8 mouse cellular contexts compared by ENCODE assay signal in genomic region chr11:17159738-17160241, GRCm38 (mm10). TPM values are rescaled to one million over a fixed set of nuclear protein-coding genes. Genes with fewer than 3 reads are reported as not detected.
DNase-seq lines count a peak whose midpoint lies in the region; ATAC-seq and TF ChIP-seq lines count a peak whose summit lies in the region.

No protein-coding gene starts in this region.

- H3K79me2 ChIP-seq in CH12.LX (replicated peaks; ENCODE audit: control insufficient read depth, extremely low read depth, insufficient read depth, poor library complexity, severe bottlenecking), result peaks cover 51% of the 10 kb centered on the region

- peak; percentile 41 for ATAC-seq in forebrain, embryonic 13.5 days
- ATAC-seq in heart, postnatal 0 days (ENCODE audit: insufficient read depth, low read depth), result peak; percentile 43
- ATAC-seq in liver, embryonic 15.5 days (ENCODE audit: insufficient read depth), result peak; percentile 50
- ATAC-seq in neural tube, embryonic 13.5 days (ENCODE audit: low read depth), result peak; percentile 58

- TF ChIP-seq POLR2A in CH12.LX (IDR thresholded peaks at IDR 0.05; ENCODE audit: low read depth, low read length), result no peak
- TF ChIP-seq POLR2A in testis, adult 2 months (IDR thresholded peaks at IDR 0.05; ENCODE audit: control insufficient read depth, low read depth, low read length), result no peak

- no peaks in the 10 kb centered on the region for H3K27me3 ChIP-seq in CH12.LX (replicated peaks)
- H3K27me3 ChIP-seq in forebrain, embryonic 13.5 days, result no peaks in the 10 kb centered on the region
- H3K27me3 ChIP-seq in heart, postnatal 0 days (ENCODE audit: control insufficient read depth, insufficient read depth, low read length), result no peaks in the 10 kb centered on the region
- H3K27me3 ChIP-seq in liver, embryonic 15.5 days, result no peaks in the 10 kb centered on the region
- no peaks in the 10 kb centered on the region for H3K27me3 ChIP-seq in neural tube, embryonic 13.5 days
- no peaks in the 10 kb centered on the region for H3K27me3 ChIP-seq in testis, adult 2 months (ENCODE audit: control insufficient read depth, insufficient read depth, low read length)

- peak overlapping the region; percentile 97 for H3K9ac ChIP-seq in CH12.LX (ENCODE audit: insufficient read depth, low read depth)
- H3K9ac ChIP-seq in forebrain, embryonic 13.5 days, result peak overlapping the region; percentile 93
- H3K9ac ChIP-seq in heart, postnatal 0 days (replicated peaks; ENCODE audit: low read depth, low read length), result peak overlapping the region; percentile 98
- peak overlapping the region; percentile 85 for H3K9ac ChIP-seq in liver, embryonic 15.5 days
- peak overlapping the region; percentile 99 for H3K9ac ChIP-seq in neural tube, embryonic 13.5 days

- peaks cover 0 to 12% of the 10 kb centered on the region in 2 experiments for H3K36me3 ChIP-seq in CH12.LX (replicated peaks in 1 of 2; ENCODE audit: control insufficient read depth in 1 of 2, insufficient read depth in 1 of 2, low read length in 1 of 2)
- H3K36me3 ChIP-seq in forebrain, embryonic 13.5 days (ENCODE audit: poor library complexity, severe bottlenecking), result no peaks in the 10 kb centered on the region
- no peaks in the 10 kb centered on the region for H3K36me3 ChIP-seq in heart, postnatal 0 days (replicated peaks; ENCODE audit: control insufficient read depth, insufficient read depth, low read length)
- H3K36me3 ChIP-seq in liver, embryonic 15.5 days (replicated peaks), result no peaks in the 10 kb centered on the region
- no peaks in the 10 kb centered on the region for H3K36me3 ChIP-seq in neural tube, embryonic 13.5 days
- no peaks in the 10 kb centered on the region for H3K36me3 ChIP-seq in testis, adult 2 months (ENCODE audit: control insufficient read depth, insufficient read depth, low read length)

- peak; percentile 43 for DNase-seq in CH12.LX (ENCODE audit: extremely low read depth)
- peak; percentile 6 for DNase-seq in brain, embryonic 18.5 days (ENCODE audit: low read depth, low spot score)
- peak; percentile 20 for DNase-seq in heart, postnatal 0 days (ENCODE audit: low spot score)
- DNase-seq in layer of hippocampus, adult 11-12 months (ENCODE audit: low spot score), result peak; percentile 70

- TF ChIP-seq CTCF in CH12.LX (conservative IDR thresholded peaks at IDR 0.05 in 1 of 2, IDR thresholded peaks at IDR 0.05 in 1 of 2; ENCODE audit: low read depth in 2 of 2, low read length in 2 of 2), result no peak
- TF ChIP-seq CTCF in heart, postnatal 0 days (IDR thresholded peaks at IDR 0.05; ENCODE audit: low read depth), result no peak
- TF ChIP-seq CTCF in testis, adult 2 months (IDR thresholded peaks at IDR 0.05; ENCODE audit: control insufficient read depth, insufficient read depth, insufficient replicate concordance, low read depth, low read length), result no peak

- dilution Hi-C loops in CH12.LX (cut with MboI; ENCODE audit: extremely low pct_ligation_motif_present, extremely low pct_unique_long_range_greater_than_20kb, low sequenced_read_pairs), result no loop called here

- peak overlapping the region; percentile 29; the same call in 1 of the 2 replicates for H3K27ac ChIP-seq in CH12.LX (ENCODE audit: insufficient read depth, low read depth)
- H3K27ac ChIP-seq in forebrain, embryonic 13.5 days, result peak overlapping the region; percentile 93
- H3K27ac ChIP-seq in heart, postnatal 0 days (ENCODE audit: low read depth), result peak overlapping the region; percentile 96
- peak overlapping the region; percentile 95 for H3K27ac ChIP-seq in liver, embryonic 15.5 days (replicated peaks)
- peak overlapping the region; percentile 97 for H3K27ac ChIP-seq in neural tube, embryonic 13.5 days (replicated peaks)
- H3K27ac ChIP-seq in testis, adult 2 months (ENCODE audit: control insufficient read depth, insufficient read depth, low read depth, low read length), result peak overlapping the region; percentile 72

- H3K9me3 ChIP-seq in CH12.LX (replicated peaks; ENCODE audit: low read length), result no peaks in the 10 kb centered on the region
- H3K9me3 ChIP-seq in forebrain, embryonic 13.5 days (replicated peaks), result no peaks in the 10 kb centered on the region
- no peaks in the 10 kb centered on the region for H3K9me3 ChIP-seq in heart, postnatal 0 days (replicated peaks; ENCODE audit: control insufficient read depth, low read length)
- no peaks in the 10 kb centered on the region for H3K9me3 ChIP-seq in liver, embryonic 15.5 days (replicated peaks)
- H3K9me3 ChIP-seq in neural tube, embryonic 13.5 days, result no peaks in the 10 kb centered on the region

- H3K4me1 ChIP-seq in CH12.LX (ENCODE audit: control insufficient read depth in 1 of 2, insufficient read depth in 2 of 2), result peaks cover 9 to 47% of the 10 kb centered on the region in 2 experiments
- H3K4me1 ChIP-seq in forebrain, embryonic 13.5 days, result peaks cover 33% of the 10 kb centered on the region
- H3K4me1 ChIP-seq in heart, postnatal 0 days (ENCODE audit: control insufficient read depth, insufficient read depth), result peaks cover 18% of the 10 kb centered on the region
- H3K4me1 ChIP-seq in liver, embryonic 15.5 days (replicated peaks), result peaks cover 44% of the 10 kb centered on the region
- H3K4me1 ChIP-seq in neural tube, embryonic 13.5 days (replicated peaks), result peaks cover 42% of the 10 kb centered on the region
- H3K4me1 ChIP-seq in testis, adult 2 months (ENCODE audit: control insufficient read depth, insufficient read depth, low read length), result peaks cover 3% of the 10 kb centered on the region

- no peak for TF ChIP-seq EP300 in CH12.LX (IDR thresholded peaks at IDR 0.05; ENCODE audit: low read length)
- no peak for TF ChIP-seq EP300 in heart, postnatal 0 days (IDR thresholded peaks at IDR 0.05; ENCODE audit: low read depth)

- in situ Hi-C loops in CH12.LX (cut with MboI; ENCODE audit: low pct_ligation_motif_present, low pct_unique_long_range_greater_than_20kb, low sequenced_read_pairs), result loop anchor here (5.0 kb wide), 1 partner anchor 48 kb away; no protein-coding TSS in a partner anchor

- peak overlapping the region; percentile 93 to 100 (median 96) for H3K4me3 ChIP-seq in CH12.LX (replicated peaks in 1 of 3; ENCODE audit: low read depth in 2 of 3, low read length in 2 of 3, poor library complexity in 1 of 3)
- peak overlapping the region; percentile 96 for H3K4me3 ChIP-seq in forebrain, embryonic 13.5 days
- peak overlapping the region; percentile 96 for H3K4me3 ChIP-seq in heart, postnatal 0 days (ENCODE audit: low read depth, low read length)
- H3K4me3 ChIP-seq in liver, embryonic 15.5 days (replicated peaks), result peak overlapping the region; percentile 96
- H3K4me3 ChIP-seq in neural tube, embryonic 13.5 days, result peak overlapping the region; percentile 94
- H3K4me3 ChIP-seq in testis, adult 2 months (ENCODE audit: control insufficient read depth, low read depth, low read length), result peak overlapping the region; percentile 89

- no peak for TF ChIP-seq RAD21 in CH12.LX (IDR thresholded peaks at IDR 0.05; ENCODE audit: low read depth, low read length)

- under 1% methylated on average over 38 of the region's 46 CpGs for WGBS in forebrain, embryonic 13.5 days
- WGBS in heart, postnatal 0 days, result under 1% methylated on average over 43 of the region's 46 CpGs
- WGBS in liver, embryonic 15.5 days (ENCODE audit: insufficient replicate concordance), result 1% methylated on average over 46 of the region's 46 CpGs
- under 1% methylated on average over 46 of the region's 46 CpGs for whole genome bisulfite sequencing in neural tube, embryonic 13.5 days

- H3K4me2 ChIP-seq in CH12.LX (ENCODE audit: insufficient read depth, low read depth, poor library complexity, severe bottlenecking), result peak overlapping the region; percentile 68; the same call in 1 of the 2 replicates
- peak overlapping the region; percentile 72 for H3K4me2 ChIP-seq in forebrain, embryonic 13.5 days
- H3K4me2 ChIP-seq in heart, postnatal 0 days (ENCODE audit: low read depth, low read length), result peak overlapping the region; percentile 83
- peak overlapping the region; percentile 85 for H3K4me2 ChIP-seq in liver, embryonic 15.5 days
- H3K4me2 ChIP-seq in neural tube, embryonic 13.5 days, result peak overlapping the region; percentile 74

TF ChIP-seq in CH12.LX, 34 proteins besides CTCF, POLR2A, EP300 and RAD21 (continues in another document):
- TF ChIP-seq ZNF384 (IDR thresholded peaks at IDR 0.05; ENCODE audit: low read depth, low read length), result peak; percentile 47; the same call in 1 of the 2 replicates

RNA-seq across cellular contexts. Expression of gene Ppp3r1, which starts 0.7 kb away (rescaled TPM):
- 31.8 and 38.8 TPM in 2 replicates for total RNA-seq in CH12.LX (2012; rRNA removed)
- total RNA-seq in CH12.LX (2014; rRNA removed), result 114 and 116 TPM in 2 replicates
- 102 and 128 TPM in 2 replicates for polyA plus RNA-seq in CH12.LX (2012; ENCODE audit: insufficient read length, low read depth)
- polyA plus RNA-seq in forebrain, embryonic 13.5 days (2015; fragmentation: Nextera tagmentation; extraction: Ambion mirVana), result 124 and 130 TPM in 2 replicates
- 30.7 and 37.2 TPM in 2 replicates for total RNA-seq in heart, postnatal 0 days (2014; rRNA removed; ENCODE audit: low replicate concordance)
- polyA plus RNA-seq in heart, postnatal 0 days (2015; fragmentation: Nextera tagmentation; extraction: Ambion mirVana), result 73.4 and 78.5 TPM in 2 replicates
- 27.1 and 31.0 TPM in 2 replicates for polyA plus RNA-seq in liver, embryonic 15.5 days (2015; fragmentation: Nextera tagmentation; extraction: Ambion mirVana)
- polyA plus RNA-seq in neural tube, embryonic 13.5 days (2015; fragmentation: Nextera tagmentation; extraction: Ambion mirVana), result 188 and 202 TPM in 2 replicates
- 6.2 and 7.6 TPM in 2 replicates for polyA plus RNA-seq in testis, adult 2 months (2012; rRNA removed)

RNA-seq across cellular contexts. Expression of gene Wdr92, which starts 22.1 kb away (rescaled TPM):
- total RNA-seq in CH12.LX (2012; rRNA removed) (38.6 and 40.2 TPM in 2 replicates), CH12.LX (2014; rRNA removed) (66.1 and 73.6 TPM in 2 replicates)
- 35.8 and 48.5 TPM in 2 replicates for polyA plus RNA-seq in CH12.LX (2012; ENCODE audit: insufficient read length, low read depth)
- 19.9 and 21.9 TPM in 2 replicates for polyA plus RNA-seq in forebrain, embryonic 13.5 days (2015; fragmentation: Nextera tagmentation; extraction: Ambion mirVana)
- 8.7 and 11.4 TPM in 2 replicates for total RNA-seq in heart, postnatal 0 days (2014; rRNA removed; ENCODE audit: low replicate concordance)
- 15.0 and 16.9 TPM in 2 replicates for polyA plus RNA-seq in heart, postnatal 0 days (2015; fragmentation: Nextera tagmentation; extraction: Ambion mirVana)
- 9.8 and 10.6 TPM in 2 replicates for polyA plus RNA-seq in liver, embryonic 15.5 days (2015; fragmentation: Nextera tagmentation; extraction: Ambion mirVana)
- 20.9 and 21.1 TPM in 2 replicates for polyA plus RNA-seq in neural tube, embryonic 13.5 days (2015; fragmentation: Nextera tagmentation; extraction: Ambion mirVana)
- 8.1 and 9.0 TPM in 2 replicates for polyA plus RNA-seq in testis, adult 2 months (2012; rRNA removed)

RNA-seq across cellular contexts. Expression of gene Pno1, which starts 51.6 kb away (rescaled TPM):
- total RNA-seq in CH12.LX (2012; rRNA removed) (82.7 and 129 TPM in 2 replicates), CH12.LX (2014; rRNA removed) (279 and 281 TPM in 2 replicates)
- polyA plus RNA-seq in CH12.LX (2012; ENCODE audit: insufficient read length, low read depth), result 151 and 155 TPM in 2 replicates
- polyA plus RNA-seq in forebrain, embryonic 13.5 days (2015; fragmentation: Nextera tagmentation; extraction: Ambion mirVana), result 53.9 and 56.6 TPM in 2 replicates
- total RNA-seq in heart, postnatal 0 days (2014; rRNA removed; ENCODE audit: low replicate concordance), result 9.7 and 24.5 TPM in 2 replicates
- 49.8 and 54.3 TPM in 2 replicates for polyA plus RNA-seq in heart, postnatal 0 days (2015; fragmentation: Nextera tagmentation; extraction: Ambion mirVana)
- 29.3 and 34.1 TPM in 2 replicates for polyA plus RNA-seq in liver, embryonic 15.5 days (2015; fragmentation: Nextera tagmentation; extraction: Ambion mirVana)
- polyA plus RNA-seq in neural tube, embryonic 13.5 days (2015; fragmentation: Nextera tagmentation; extraction: Ambion mirVana), result 52.3 and 55.3 TPM in 2 replicates
- 5.0 and 5.6 TPM in 2 replicates for polyA plus RNA-seq in testis, adult 2 months (2012; rRNA removed)

Comparison
In these comparisons a context has a peak if more than half of its experiments do, and no peak if none do; other contexts are left out.
1. Peak in every context shown above with its lines: DNase-seq, ATAC-seq, H3K4me3 ChIP-seq and H3K27ac ChIP-seq.
2. DNase-seq: peak in every context shown above with its lines; median percentile 70 in layer of hippocampus, adult 11-12 months; 43 in CH12.LX; 20 in heart, postnatal 0 days; 6 in brain, embryonic 18.5 days.
3. H3K27ac ChIP-seq: peak in every context shown above with its lines; median percentile 97 in neural tube, embryonic 13.5 days; 96 in heart, postnatal 0 days; 95 in liver, embryonic 15.5 days; 93 in forebrain, embryonic 13.5 days; 72 in testis, adult 2 months; 29 in CH12.LX.